Mouse (Mus musculus): ENCODE data around the gene Prkci. TPM values are rescaled to one million over a fixed set of nuclear protein-coding genes. Genes with fewer than 3 reads are reported as not detected.

Prkci gene
- polyA plus RNA-seq, 1 experiment from 2014 or later = 39.7 TPM

DNA sequence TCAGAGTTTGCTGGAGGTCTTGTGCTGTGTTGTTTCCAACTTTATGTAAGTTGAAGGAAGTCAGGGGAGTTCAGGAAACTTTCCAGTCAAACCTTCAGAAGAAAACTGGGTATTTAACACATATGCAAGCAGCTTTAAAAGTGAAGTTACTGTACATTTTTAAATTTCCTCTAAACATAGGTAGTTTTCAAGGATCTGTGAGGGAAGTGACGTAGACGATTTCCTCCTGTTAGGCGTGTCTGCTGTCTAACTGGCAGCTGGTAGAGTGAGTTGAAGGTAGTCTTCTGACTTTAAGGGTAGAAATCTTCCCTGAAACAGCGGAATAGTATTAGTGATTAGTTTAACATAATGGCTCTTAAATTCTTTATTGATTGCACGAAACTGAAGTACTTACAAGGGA is 104.5 kb downstream of the Prkci start:
- WGBS = 76% methylated on average over 5 of the region's 5 CpGs
- Histone ChIP-seq H3K9me3 (ENCODE audit: low read length) (no peaks in the 10 kb centered on the region), H3K4me1 (ENCODE audit: insufficient read depth, low read length) (peaks cover 45% of the 10 kb centered on the region), H3K4me3 (ENCODE audit: low read length) (no peak overlapping the region), H3K4me2 (replicated peaks; ENCODE audit: low read depth, low read length) (0 out of 2 replicates have a peak overlapping the region, but pooled peaks have one; percentile 36), H3K27ac (ENCODE audit: low read length) (no peak overlapping the region), H3K9ac (replicated peaks; ENCODE audit: low read length) (no peak overlapping the region), H3K36me3 (ENCODE audit: insufficient read depth, low read length) (0 out of 2 replicates have a peak, but pooled peaks cover 5% of the 10 kb centered on the region), H3K27me3 (ENCODE audit: insufficient read depth, low read length) (no peaks in the 10 kb centered on the region)
- ATAC-seq (ENCODE audit: low FRiP score, low TSS enrichment) = no peak

DNA sequence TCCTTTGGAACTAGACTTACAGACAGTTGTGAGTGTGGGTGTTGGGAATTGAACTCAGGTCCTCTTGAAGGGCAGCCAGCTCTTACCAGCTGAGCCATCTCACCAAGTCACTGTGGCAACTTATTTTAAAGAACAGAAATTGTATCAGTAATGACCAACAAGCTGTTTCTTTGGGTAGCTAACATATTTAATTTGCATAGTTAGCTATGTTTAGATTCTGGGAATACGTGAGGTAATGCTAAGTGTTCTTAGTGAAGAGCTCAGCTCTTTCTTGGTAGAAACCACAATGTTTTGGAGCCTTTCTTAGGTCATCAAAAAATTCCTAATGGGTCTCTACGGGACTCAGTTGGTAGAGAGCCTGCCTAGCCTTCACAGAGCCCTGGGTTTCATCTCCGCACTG is 105.3 kb downstream of the Prkci start:
- Histone ChIP-seq H3K4me1 (ENCODE audit: insufficient read depth, low read length) (peaks cover 46% of the 10 kb centered on the region), H3K9me3 (ENCODE audit: low read length) (no peaks in the 10 kb centered on the region), H3K4me3 (ENCODE audit: low read length) (no peak overlapping the region), H3K27me3 (ENCODE audit: insufficient read depth, low read length) (no peaks in the 10 kb centered on the region), H3K27ac (ENCODE audit: low read length) (no peak overlapping the region), H3K36me3 (ENCODE audit: insufficient read depth, low read length) (0 out of 2 replicates have a peak, but pooled peaks cover 5% of the 10 kb centered on the region), H3K4me2 (replicated peaks; ENCODE audit: low read depth, low read length) (no peak overlapping the region), H3K9ac (replicated peaks; ENCODE audit: low read length) (no peak overlapping the region)
- ATAC-seq (ENCODE audit: low FRiP score, low TSS enrichment) = no peak
- 93% methylated on average over 3 of the region's 3 CpGs for WGBS

Small RNA genes lying within 50 kb of the gene (microRNA-seq; reads per million reads assigned to microRNA genes)
- gene Mir7008 = not detected

Other genes with a start within 250 kb of the Prkci start
- not detected in 2 replicates for gene Samd7, start 249.5 kb upstream of the Prkci start, polyA plus RNA-seq (2015; fragmentation: Nextera tagmentation; extraction: Ambion mirVana)
- gene Sec62, start 202.9 kb upstream of the Prkci start, polyA plus RNA-seq (2015; fragmentation: Nextera tagmentation; extraction: Ambion mirVana) = 63.4 and 74.4 TPM in 2 replicates
- 16.9 and 17.1 TPM in 2 replicates for gene Gpr160, start 139.8 kb upstream of the Prkci start, polyA plus RNA-seq (2015; fragmentation: Nextera tagmentation; extraction: Ambion mirVana)
- 5.1 and 6.8 TPM in 2 replicates for gene Phc3, start 26.3 kb upstream of the Prkci start, polyA plus RNA-seq (2015; fragmentation: Nextera tagmentation; extraction: Ambion mirVana)
- gene Skil, start 99.3 kb downstream of the Prkci start, polyA plus RNA-seq (2015; fragmentation: Nextera tagmentation; extraction: Ambion mirVana) = 18.5 and 21.2 TPM in 2 replicates
- gene Cldn11, start 154.2 kb downstream of the Prkci start, polyA plus RNA-seq (2015; fragmentation: Nextera tagmentation; extraction: Ambion mirVana) = 105 and 119 TPM in 2 replicates